Mouse (Mus musculus) C2C12 (cell line): Measurements from ENCODE around the gene Ptcra.

Source experiments
- CEBPB ChIP-seq: IDR thresholded peaks from one replicate; pipeline ENCODE4 v1.6.1; 2011; ENCODE audit warnings: low read depth, mild to moderate bottlenecking, control low read depth, moderate library complexity
- CTCF ChIP-seq: IDR thresholded peaks from one replicate; pipeline ENCODE4 v1.5.1; 2011; ENCODE audit not compliant: control insufficient read depth, insufficient read depth, insufficient read length
- FOSL1 ChIP-seq: IDR thresholded peaks from one replicate; pipeline ENCODE4 v1.8.0; 2011; ENCODE audit warnings: mild to moderate bottlenecking, low read length; ENCODE audit not compliant: poor library complexity, insufficient read depth, severe bottlenecking
- MAX ChIP-seq: IDR thresholded peaks from one replicate; pipeline ENCODE4 v1.6.1; 2011; ENCODE audit warnings: mild to moderate bottlenecking, control low read depth
- MYOD1 ChIP-seq: IDR thresholded peaks from one replicate; pipeline ENCODE4 v1.6.1; 2011; ENCODE audit warnings: low read depth; ENCODE audit not compliant: control insufficient read depth, insufficient read length
- MYOG ChIP-seq: IDR thresholded peaks from one replicate; pipeline ENCODE4 v1.6.1; 2011; ENCODE audit not compliant: control insufficient read depth, insufficient read length; ENCODE audit errors: extremely low read depth
- USF1 ChIP-seq: IDR thresholded peaks from one replicate; pipeline ENCODE4 v1.6.1; 2011; ENCODE audit warnings: low read depth, mild to moderate bottlenecking, control low read depth, moderate library complexity

DNA sequence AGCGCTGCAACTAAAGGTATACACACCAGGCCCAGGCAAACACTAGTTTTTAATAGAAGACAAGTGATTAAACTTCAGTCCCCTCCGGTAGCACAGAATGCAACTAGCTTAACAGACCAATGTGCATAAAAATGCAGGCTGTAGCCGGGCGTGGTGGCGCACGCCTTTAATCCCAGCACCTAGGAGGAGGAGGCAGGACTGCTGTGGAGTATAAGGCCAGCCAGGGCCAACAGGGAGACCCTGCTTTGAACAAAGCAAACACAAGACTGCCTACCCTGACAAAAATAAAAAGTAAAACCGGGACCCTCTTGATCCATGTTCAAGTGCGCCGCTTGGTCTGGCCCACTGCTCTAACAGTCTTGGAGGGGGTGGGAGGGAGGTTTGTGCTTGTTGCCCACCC, 11.6 kb upstream of the Ptcra start:
- no peak for TF ChIP-seq USF1
- no peak for TF ChIP-seq CTCF
- no peak for TF ChIP-seq FOSL1
- TF ChIP-seq MYOD1 = no peak
- no peak for TF ChIP-seq MAX
- TF ChIP-seq CEBPB = no peak
- TF ChIP-seq MYOG = no peak
